Mouse (Mus musculus) frontal cortex, postnatal 10 days (tissue): ENCODE measurements around the gene Rapsn.

ENCODE experiments used
- DNase-seq, 2 experiments: peaks; one replicate each; pipeline ENCODE4 v3.0.0; 2022; ENCODE audit warnings: low spot score in 2 of 2, mixed read lengths in 1 of 2

Rapsn gene

GRCm38 (mm10) chr2:91080784-91081513 is 45.5 kb downstream of the Rapsn start:
- no peak for DNase-seq

- no peak for DNase-seq
Measured at GRCm38 (mm10) chr2:91081775-91082695, 46.6 kb downstream of the Rapsn start, which contains the start of gene Spi1. Gene Spi1 (plus strand): TSS chr2:91082390.

GRCm38 (mm10) chr2:91082844-91083243 is 47.4 kb downstream of the Rapsn start:
- no peak for DNase-seq

GRCm38 (mm10) chr2:91083366-91083940 is 48.0 kb downstream of the Rapsn start:
- no peak for DNase-seq

- DNase-seq: no peak
Measured at GRCm38 (mm10) chr2:91084179-91084820, 48.9 kb downstream of the Rapsn start.

- DNase-seq: no peak
Measured at GRCm38 (mm10) chr2:91085494-91086391, 50.3 kb downstream of the Rapsn start.

GRCm38 (mm10) chr2:91086392-91087237 is 51.2 kb downstream of the Rapsn start:
- DNase-seq: no peak

GRCm38 (mm10) chr2:91087453-91087852 is 52.0 kb downstream of the Rapsn start:
- DNase-seq: no peak

- no peak for DNase-seq
Measured at GRCm38 (mm10) chr2:91088987-91089386, 53.6 kb downstream of the Rapsn start.

GRCm38 (mm10) chr2:91090208-91090607 is 54.8 kb downstream of the Rapsn start:
- DNase-seq: no peak

- DNase-seq: no peak
Measured at GRCm38 (mm10) chr2:91090827-91091226, 55.4 kb downstream of the Rapsn start.
